Mouse (Mus musculus): ENCODE measurements around the gene Mep1a.
"Not testable (repeated sequence)": the region's sequence is repeated elsewhere in the genome, so short reads cannot be mapped to it uniquely, and the experiment has no call there.

The Mep1a gene

DNA sequence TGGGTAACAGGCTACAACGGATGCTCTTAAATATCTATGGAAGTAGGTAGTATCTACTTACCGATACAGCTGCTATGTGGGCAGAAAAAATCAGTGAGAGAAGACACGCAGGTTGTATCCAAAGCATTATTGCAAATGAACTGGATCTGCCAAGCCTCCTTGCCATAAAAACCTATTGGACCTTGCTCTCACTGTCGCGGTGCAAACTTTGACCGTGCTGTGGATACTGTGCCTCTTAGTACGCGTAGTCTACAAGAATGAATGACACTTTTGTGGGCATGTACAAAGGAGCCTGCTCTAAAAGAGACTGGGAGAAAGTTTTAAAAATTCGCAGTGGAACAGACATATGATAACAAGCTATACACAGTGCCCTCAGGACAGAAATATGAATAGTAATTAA lies at the start of gene Mep1a:
Mep1a (minus strand) TSS at position 221 of the 400 bp plus-strand sequence.
- DNase-seq (ENCODE audit: low spot score in 2 of 2): no peak

DNA sequence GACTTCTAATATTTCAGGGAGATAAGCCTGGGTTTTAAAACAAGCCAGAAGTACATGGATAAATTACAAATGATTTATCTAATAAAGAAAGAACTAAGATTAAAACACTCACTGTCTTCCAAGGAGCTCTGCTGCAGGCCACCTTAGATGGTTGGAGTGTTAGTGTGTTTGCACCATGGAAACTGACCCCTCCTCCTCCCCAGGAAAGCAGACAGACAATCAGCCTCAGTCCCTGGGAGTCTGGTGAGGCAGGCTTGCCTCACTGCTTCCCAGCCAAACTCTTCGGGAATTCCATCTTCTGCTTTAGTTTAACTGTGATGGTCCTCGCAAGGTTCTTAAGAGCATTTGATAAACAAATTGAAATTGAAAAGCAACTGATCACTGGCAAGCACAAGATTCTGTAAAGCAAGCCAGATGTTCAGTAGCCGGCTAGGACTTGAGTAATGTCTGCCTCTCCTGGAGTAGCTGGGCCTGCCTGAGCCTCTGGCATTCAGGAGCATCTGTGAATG lies 48.6 kb upstream of the Mep1a start:
- DNase-seq (ENCODE audit: low spot score in 2 of 2): no peak

- no peak for DNase-seq (ENCODE audit: low spot score in 2 of 2)
These were observed 41.4 kb upstream of the Mep1a start for GRCm38 (mm10) chr17:43544040-43544439.

GRCm38 (mm10) chr17:43543539-43543938 lies 40.9 kb upstream of the Mep1a start, which contains the start of gene Ankrd66:
Gene Ankrd66, minus strand, starts transcription at chr17:43543639.
- no peak for DNase-seq (ENCODE audit: low spot score in 2 of 2)

DNA sequence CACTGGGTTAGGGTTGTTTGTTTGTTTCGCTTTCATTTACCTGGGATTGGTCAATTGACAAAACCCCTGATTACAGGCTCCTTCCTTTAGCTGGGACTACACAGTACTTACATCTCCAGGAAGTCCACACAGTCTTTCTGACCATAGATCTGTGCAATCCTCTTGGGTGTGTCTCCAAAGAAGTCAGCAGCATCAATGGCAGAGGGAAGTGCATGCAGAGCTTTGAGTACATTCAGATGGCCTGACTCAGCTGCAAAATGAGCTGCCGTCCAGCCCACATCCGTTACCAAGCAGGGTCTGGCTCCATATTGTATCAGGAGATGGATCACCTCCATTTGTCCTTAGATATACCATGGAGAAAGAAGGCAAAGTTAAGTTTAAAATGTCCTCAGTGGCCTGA lies 36.2 kb upstream of the Mep1a start:
- no peak for DNase-seq (ENCODE audit: low spot score in 2 of 2)

- not testable (repeated sequence) for DNase-seq (ENCODE audit: low spot score in 2 of 2)
These were observed 34.2 kb upstream of the Mep1a start for GRCm38 (mm10) chr17:43536841-43537240.

GRCm38 (mm10) chr17:43534362-43535222 lies 32.0 kb upstream of the Mep1a start:
- peak in 1 of 2 experiments; percentile 45 for DNase-seq (ENCODE audit: low spot score in 2 of 2)

- no peak for DNase-seq (ENCODE audit: low spot score in 2 of 2)
These were observed 28.6 kb upstream of the Mep1a start for GRCm38 (mm10) chr17:43531192-43531591.

DNA sequence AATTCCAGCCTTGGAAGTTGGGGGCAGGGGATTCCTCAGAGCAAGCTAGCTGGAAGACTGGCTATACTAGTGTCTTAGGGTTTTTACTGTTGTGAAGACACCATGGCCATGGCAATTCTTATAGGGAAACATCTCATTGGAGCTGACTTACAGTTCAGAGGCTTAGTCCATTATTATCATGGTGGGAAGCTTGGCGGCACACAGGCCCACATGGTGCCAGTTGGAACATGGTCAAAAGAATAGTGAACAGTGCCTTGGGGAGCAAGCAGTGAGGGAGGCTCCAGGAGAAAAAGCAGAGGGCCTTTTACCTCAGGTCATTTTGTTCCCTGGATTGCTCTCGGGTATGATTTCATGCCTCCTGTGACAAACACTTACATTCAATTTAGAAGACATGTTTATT lies 27.9 kb upstream of the Mep1a start:
- no peak for DNase-seq (ENCODE audit: low spot score in 2 of 2)

DNA sequence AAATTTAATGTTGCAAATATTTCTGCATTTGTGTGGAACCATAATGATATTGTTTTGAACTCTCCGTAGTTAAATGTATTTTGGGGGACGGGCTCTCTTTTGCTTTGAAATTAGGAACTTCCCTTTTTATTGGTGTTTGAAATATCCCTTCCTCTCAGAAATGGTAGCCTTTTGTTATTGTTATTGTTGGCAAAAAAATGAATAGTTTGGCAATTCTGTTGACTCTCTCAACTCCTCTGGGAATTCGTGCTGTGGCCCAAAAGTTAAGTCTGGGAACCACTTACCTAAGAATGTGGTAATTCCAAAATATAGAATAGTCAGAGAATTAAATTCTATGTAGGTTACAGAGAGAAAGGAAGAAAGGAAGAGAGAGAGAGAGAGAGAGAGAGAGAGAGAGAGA lies 17.6 kb upstream of the Mep1a start:
- DNase-seq (ENCODE audit: low spot score in 2 of 2): no peak

DNA sequence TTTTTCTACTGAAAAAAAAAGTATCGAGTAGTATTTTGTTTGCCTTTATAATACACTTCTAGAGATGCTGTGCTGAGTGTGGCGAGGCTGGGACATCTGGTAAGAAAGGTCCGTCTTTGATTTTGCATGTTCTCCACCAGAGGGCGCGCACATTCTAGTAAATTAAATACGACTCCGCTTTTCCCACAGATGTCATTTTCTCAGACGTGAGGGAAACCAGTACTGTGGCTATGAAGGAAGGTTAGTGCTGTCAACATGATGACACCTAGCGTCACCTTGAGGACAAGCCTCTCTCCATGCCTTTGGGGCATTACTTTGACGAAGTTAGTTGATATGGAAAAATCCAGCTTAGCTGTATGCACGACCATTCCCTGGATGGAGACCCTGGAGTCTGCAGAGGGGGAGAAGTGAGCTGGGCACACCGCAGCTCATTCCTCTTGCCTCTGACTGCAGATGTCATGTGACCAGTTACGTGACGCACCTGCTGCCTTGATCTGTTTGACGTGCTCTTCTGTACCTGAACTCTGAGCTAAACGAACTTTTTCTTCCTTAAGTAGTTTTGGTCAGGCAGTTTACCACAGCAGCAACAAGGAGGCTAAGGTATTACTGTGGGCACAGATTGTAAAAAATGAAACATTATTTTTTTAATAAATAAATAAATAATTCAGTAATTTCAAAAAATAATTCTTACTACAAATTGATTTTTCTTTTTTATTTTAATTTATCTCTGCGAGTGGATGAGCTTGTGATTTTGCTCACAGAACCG lies 16.2 kb upstream of the Mep1a start:
- DNase-seq (ENCODE audit: low spot score in 2 of 2): peak; percentile 37 to 71

GRCm38 (mm10) chr17:43510782-43511181 lies 8.2 kb upstream of the Mep1a start:
- DNase-seq (ENCODE audit: low spot score in 2 of 2): no peak

- no peak for DNase-seq (ENCODE audit: low spot score in 2 of 2)
These were observed 2.0 kb upstream of the Mep1a start for GRCm38 (mm10) chr17:43504594-43504934.

DNA sequence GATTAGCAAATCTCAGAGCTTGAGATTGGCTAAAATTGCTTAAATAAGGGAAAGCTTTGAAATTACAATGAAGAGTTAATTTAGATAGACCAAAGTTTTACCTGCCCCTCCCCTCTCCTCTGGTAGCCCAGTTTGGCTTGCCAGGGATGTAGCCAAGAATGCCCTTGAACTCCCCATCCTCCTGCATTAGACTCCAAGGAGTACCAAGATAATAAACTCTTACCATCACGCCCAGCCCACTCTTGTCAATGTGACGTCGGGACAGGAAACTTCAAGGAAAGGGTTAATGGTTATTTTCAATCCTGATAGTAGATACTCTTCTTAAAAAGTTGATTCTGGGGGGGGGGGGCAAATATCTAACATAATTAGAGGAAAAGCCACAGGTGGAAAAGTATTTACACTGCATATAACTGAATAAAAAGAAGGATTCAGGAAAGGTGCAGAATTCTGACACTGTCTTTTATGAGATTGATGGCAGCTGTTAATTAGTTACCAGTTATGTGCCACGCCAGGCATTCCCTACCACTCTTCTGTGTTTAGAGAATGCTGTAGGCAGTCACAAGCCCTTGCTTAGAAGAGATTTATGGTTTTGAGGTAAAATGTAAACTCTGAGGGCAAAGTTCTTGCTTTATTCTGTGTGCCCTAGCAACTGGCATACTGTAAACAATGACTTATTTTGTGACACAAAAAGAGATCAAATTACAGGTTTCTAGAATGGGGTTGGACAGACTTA lies 1.4 kb upstream of the Mep1a start:
- DNase-seq (ENCODE audit: low spot score in 2 of 2): no peak

- no peak for DNase-seq (ENCODE audit: low spot score in 2 of 2)
These were observed 981 bp downstream of the Mep1a start for GRCm38 (mm10) chr17:43501631-43502030.

DNA sequence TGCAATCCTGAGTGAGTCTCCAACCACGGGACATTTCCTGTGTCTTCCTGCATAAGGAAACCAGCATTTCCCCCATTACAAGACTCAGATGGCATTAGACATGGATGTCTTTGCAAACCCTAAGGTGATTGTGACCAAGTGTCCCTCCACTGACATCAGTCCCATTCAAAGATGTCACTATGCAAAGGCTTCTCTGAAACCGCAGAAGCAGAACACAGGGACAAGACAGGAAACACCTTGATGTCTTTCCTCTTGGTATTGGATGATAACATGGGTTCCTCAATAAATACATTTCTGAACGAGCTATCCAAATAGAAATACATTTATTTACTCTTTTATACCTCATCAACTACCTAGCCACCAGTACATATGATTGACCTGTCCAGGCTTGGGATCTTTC lies 1.4 kb downstream of the Mep1a start:
- no peak for DNase-seq (ENCODE audit: low spot score in 2 of 2)

GRCm38 (mm10) chr17:43500513-43500912 lies 2.1 kb downstream of the Mep1a start:
- DNase-seq (ENCODE audit: low spot score in 2 of 2): no peak

DNA sequence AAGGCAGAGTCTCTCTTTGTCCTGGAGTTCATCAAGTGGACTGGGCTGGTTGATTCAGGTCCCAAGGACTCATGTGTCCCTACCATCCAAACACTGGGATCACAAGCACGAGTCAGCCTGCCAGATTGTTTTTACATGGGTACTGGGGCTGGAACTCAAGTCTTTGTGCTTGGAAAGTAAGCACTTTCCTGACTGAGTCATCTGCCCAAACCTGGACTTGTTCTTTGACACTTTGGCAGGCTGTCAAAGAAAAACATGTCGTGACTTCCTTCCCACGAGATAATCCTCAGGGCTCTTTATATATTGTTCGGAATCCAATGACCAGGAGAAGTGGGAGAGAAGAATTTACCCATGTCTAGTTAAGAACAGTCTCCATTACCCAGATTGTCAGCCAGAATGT lies 5.1 kb downstream of the Mep1a start:
- no peak for DNase-seq (ENCODE audit: low spot score in 2 of 2)

DNA sequence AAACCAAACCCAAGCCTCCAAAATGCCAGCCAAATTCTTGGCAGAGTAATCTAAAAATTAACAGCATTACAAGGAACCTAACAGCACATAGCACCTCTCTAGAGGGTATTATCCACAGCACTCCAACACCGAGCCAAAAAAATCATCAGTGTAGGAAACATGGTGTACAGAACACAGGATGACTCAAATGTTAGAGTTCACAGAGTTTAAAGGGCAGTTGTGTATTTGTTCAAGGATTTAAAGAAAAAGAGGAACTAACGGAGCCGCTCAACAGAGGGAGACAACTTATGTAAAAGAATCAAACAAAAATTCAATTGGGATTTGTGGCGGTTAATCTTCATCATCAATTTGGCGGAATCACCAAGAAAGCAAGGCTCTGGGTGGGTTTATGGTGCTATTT lies 7.1 kb downstream of the Mep1a start:
- no peak for DNase-seq (ENCODE audit: low spot score in 2 of 2)

GRCm38 (mm10) chr17:43490371-43490770 lies 12.2 kb downstream of the Mep1a start:
- not testable (repeated sequence) for DNase-seq (ENCODE audit: low spot score in 2 of 2)

DNA sequence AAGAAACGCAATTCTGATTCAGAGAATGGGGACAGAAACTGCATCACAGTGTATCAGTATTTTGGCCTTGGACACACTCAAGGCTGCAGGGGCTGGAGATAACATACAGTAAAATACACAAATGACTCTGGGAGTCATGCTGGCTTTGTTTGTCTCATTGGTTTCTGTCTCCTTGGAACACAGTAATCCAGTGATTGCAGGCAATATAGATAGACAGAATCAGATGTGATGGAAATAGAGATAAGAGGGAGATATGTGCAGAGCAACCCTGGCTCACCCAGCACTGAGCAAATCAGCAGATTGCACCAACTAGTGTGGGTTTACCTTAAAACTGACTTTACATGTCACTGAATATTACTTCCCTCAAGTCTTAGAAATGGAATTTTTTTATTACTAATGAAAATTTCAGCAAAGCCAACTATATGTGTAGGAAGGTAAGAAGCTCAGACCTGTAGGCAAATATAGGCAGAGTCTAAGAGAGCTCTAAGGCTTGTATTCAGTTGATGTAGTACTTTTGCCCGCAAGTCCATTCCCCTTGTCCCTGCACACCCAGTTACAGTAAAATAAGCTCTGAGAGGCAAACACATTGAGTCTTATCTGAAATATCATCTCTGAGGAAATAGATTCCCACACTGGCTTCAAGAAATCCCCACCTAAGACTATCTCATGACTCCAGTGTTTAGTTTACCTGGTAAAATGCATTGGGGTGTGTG lies 14.0 kb downstream of the Mep1a start:
- DNase-seq (ENCODE audit: low spot score in 2 of 2): no peak

All from urinary bladder, postnatal 4 days (tissue).